Mouse (Mus musculus) liver, postnatal 0 days (tissue): Measurements from ENCODE around the gene Gipc3. TPM values are rescaled to one million over a fixed set of nuclear protein-coding genes. Genes with fewer than 3 reads are reported as not detected.

Source experiments
- ATAC-seq: fragments of 200-750 bp; cut with Nextera tagmentation; 2 replicates; pipeline ENCODE4 v1.8.0; 2017; ENCODE audit warnings: mild to moderate bottlenecking, moderate library complexity
- DNase-seq: peaks from one replicate; pipeline ENCODE4 v3.0.0-alpha.2; 2016
- H3K27ac ChIP-seq: fragments of 300-500 bp; sonication (generic); 2 replicates; pipeline ENCODE4 v1.5.1; 2014; ENCODE audit warnings: antibody characterized with exemption, moderate library complexity, mild to moderate bottlenecking, low read depth
- H3K27me3 ChIP-seq: fragments of 300-500 bp; sonication (generic); 2 replicates; pipeline ENCODE4 v1.6.1; 2014; ENCODE audit warnings: low read length, control low read depth, mixed read lengths; ENCODE audit not compliant: insufficient read depth
- H3K36me3 ChIP-seq: fragments of 300-500 bp; sonication (generic); replicated peaks from 2 replicates; pipeline ENCODE4 v1.6.1; 2014; ENCODE audit warnings: mild to moderate bottlenecking, control low read depth, low read length, moderate library complexity, mixed read lengths; ENCODE audit not compliant: insufficient read depth
- H3K4me1 ChIP-seq: fragments of 300-500 bp; sonication (generic); 2 replicates; pipeline ENCODE4 v1.6.1; 2014; ENCODE audit warnings: antibody characterized with exemption, mild to moderate bottlenecking, control low read depth; ENCODE audit not compliant: insufficient read depth
- H3K4me2 ChIP-seq: fragments of 300-500 bp; sonication (generic); 2 replicates; pipeline ENCODE4 v1.6.1; 2014; ENCODE audit warnings: low read depth, mild to moderate bottlenecking, low read length, moderate library complexity, mixed read lengths
- H3K4me3 ChIP-seq: fragments of 300-500 bp; sonication (generic); 2 replicates; pipeline ENCODE4 v1.5.1; 2014; ENCODE audit warnings: low read depth, low read length
- H3K9ac ChIP-seq: fragments of 300-500 bp; sonication (generic); replicated peaks from 2 replicates; pipeline ENCODE4 v1.6.1; 2014; ENCODE audit warnings: mild to moderate bottlenecking, moderate library complexity
- H3K9me3 ChIP-seq: fragments of 300-500 bp; sonication (generic); 2 replicates; pipeline ENCODE4 v1.6.1; 2016; ENCODE audit warnings: mild to moderate bottlenecking, control low read depth, low read length, mixed read lengths
- CTCF ChIP-seq: sonication (generic); IDR thresholded peaks from 2 replicates; pipeline ENCODE4 v1.5.1; 2016; ENCODE audit warnings: antibody characterized with exemption, low read depth
- EP300 ChIP-seq: IDR thresholded peaks from 2 replicates; pipeline ENCODE4 v1.6.1; 2016; ENCODE audit warnings: antibody characterized with exemption, low read depth, mild to moderate bottlenecking
- WGBS: fragments of 180-500 bp; shearing (Covaris S2); extraction: QIAGEN DNeasy Blood & Tissue Kit; methylation state at CpG from one replicate; pipeline ENCODE4 v1.1.7; 2014; ENCODE audit not compliant: insufficient replicate concordance; 5-methylcytosine and 5-hydroxymethylcytosine counted together
- polyA plus RNA-seq: library from polyadenylated mRNA; unstranded; fragments of >200 nt; fragmentation: Nextera tagmentation; extraction: Ambion mirVana; gene quantifications from 2 replicates; pipeline ENCODE4 v1.2.1, GENCODE M21; 2015

Gipc3 gene
- polyA plus RNA-seq, 1 experiment from 2014 or later: 0.02 TPM

GRCm38 (mm10) chr10:81363436-81364346, 20.6 kb upstream of the Gipc3 start:
- Histone ChIP-seq H3K4me3 (no peak overlapping the region), H3K36me3 (peaks cover 63% of the 10 kb centered on the region), H3K9ac (0 out of 2 replicates have a peak overlapping the region, but pooled peaks have one; percentile 26), H3K27me3 (no peaks in the 10 kb centered on the region), H3K4me2 (peak overlapping the region; percentile 34; the same call in 1 of the 2 replicates), H3K27ac (peak overlapping the region; percentile 78), H3K9me3 (no peaks in the 10 kb centered on the region), H3K4me1 (peaks cover 60% of the 10 kb centered on the region)
- WGBS: 68% methylated on average over 54 of the region's 54 CpGs
- ATAC-seq (no peak), DNase-seq (peak; percentile 59)
- TF ChIP-seq EP300 (no peak), CTCF (no peak)

- WGBS: 49% methylated on average over 12 of the region's 12 CpGs
- ATAC-seq: peak; percentile 82
- Histone ChIP-seq H3K9me3 (no peaks in the 10 kb centered on the region), H3K4me1 (peaks cover 66% of the 10 kb centered on the region), H3K4me2 (peak overlapping the region; percentile 44), H3K27me3 (no peaks in the 10 kb centered on the region), H3K4me3 (no peak overlapping the region), H3K27ac (peak overlapping the region; percentile 78), H3K36me3 (peaks cover 50% of the 10 kb centered on the region), H3K9ac (peak overlapping the region; percentile 62)
- peak; percentile 80 for DNase-seq
- TF ChIP-seq EP300: no peak
- TF ChIP-seq CTCF: no peak
These were observed 19.4 kb upstream of the Gipc3 start for GRCm38 (mm10) chr10:81362336-81362949.

- Histone ChIP-seq H3K4me3 (no peak overlapping the region), H3K9me3 (no peaks in the 10 kb centered on the region), H3K4me2 (0 out of 2 replicates have a peak overlapping the region, but pooled peaks have one; percentile 14), H3K4me1 (peaks cover 70% of the 10 kb centered on the region), H3K27me3 (no peaks in the 10 kb centered on the region), H3K36me3 (peaks cover 37% of the 10 kb centered on the region), H3K27ac (peak overlapping the region; percentile 0; the same call in 1 of the 2 replicates), H3K9ac (0 out of 2 replicates have a peak overlapping the region, but pooled peaks have one; percentile 45)
- no peak for TF ChIP-seq CTCF
- no peak for TF ChIP-seq EP300
- WGBS: 76% methylated on average over 8 of the region's 8 CpGs
- DNase-seq: peak; percentile 27
- no peak for ATAC-seq
These were observed 17.7 kb upstream of the Gipc3 start for GRCm38 (mm10) chr10:81360721-81361120.

GRCm38 (mm10) chr10:81358841-81359240, 15.8 kb upstream of the Gipc3 start:
- DNase-seq (peak; percentile 35), ATAC-seq (no peak)
- Histone ChIP-seq H3K36me3 (peaks cover 33% of the 10 kb centered on the region), H3K27me3 (no peaks in the 10 kb centered on the region), H3K27ac (peak overlapping the region; percentile 77), H3K4me1 (peaks cover 54% of the 10 kb centered on the region), H3K9ac (peak overlapping the region; percentile 79), H3K9me3 (no peaks in the 10 kb centered on the region), H3K4me2 (peak overlapping the region; percentile 81), H3K4me3 (peak overlapping the region; percentile 69)
- WGBS: 19% methylated on average over 1 of the region's 1 CpGs
- TF ChIP-seq CTCF: no peak
- TF ChIP-seq EP300: no peak

GRCm38 (mm10) chr10:81358209-81358608, 15.1 kb upstream of the Gipc3 start:
- no peaks in the 10 kb centered on the region for H3K9me3 ChIP-seq
- DNase-seq: peak; percentile 44
- ATAC-seq: no peak
- H3K9ac ChIP-seq: peak overlapping the region; percentile 79
- no peak for TF ChIP-seq CTCF
- TF ChIP-seq EP300: no peak
- peak overlapping the region; percentile 81 for H3K4me2 ChIP-seq
- H3K4me1 ChIP-seq: peaks cover 48% of the 10 kb centered on the region
- peak overlapping the region; percentile 69 for H3K4me3 ChIP-seq
- H3K27ac ChIP-seq: peak overlapping the region; percentile 77
- H3K36me3 ChIP-seq: peaks cover 26% of the 10 kb centered on the region
- no peaks in the 10 kb centered on the region for H3K27me3 ChIP-seq
- 26% methylated on average over 4 of the region's 4 CpGs for WGBS
